Mouse (Mus musculus) forebrain, embryonic 15.5 days (tissue): ENCODE results near the gene Pmepa1. TPM values are rescaled to one million over a fixed set of nuclear protein-coding genes. Genes with fewer than 3 reads are reported as not detected.

ENCODE experiments used
- ATAC-seq: fragments of 200-750 bp; cut with Nextera tagmentation; replicated peaks from 2 replicates; pipeline ENCODE4 v1.8.0; 2017; ENCODE audit warnings: mild to moderate bottlenecking, moderate TSS enrichment, moderate library complexity
- H3K27ac ChIP-seq: fragments of 300-500 bp; sonication (generic); replicated peaks from 2 replicates; pipeline ENCODE4 v1.5.1; 2015; ENCODE audit warnings: mild to moderate bottlenecking, inconsistent platforms
- H3K27me3 ChIP-seq: fragments of 300-500 bp; sonication (generic); 2 replicates; pipeline ENCODE4 v1.6.1; 2015; ENCODE audit warnings: inconsistent platforms
- H3K36me3 ChIP-seq: fragments of 300-500 bp; sonication (generic); 2 replicates; pipeline ENCODE4 v1.6.1; 2015; ENCODE audit warnings: mild to moderate bottlenecking, inconsistent platforms
- H3K4me1 ChIP-seq: fragments of 300-500 bp; sonication (generic); 2 replicates; pipeline ENCODE4 v1.6.1; 2015; ENCODE audit warnings: inconsistent platforms
- H3K4me2 ChIP-seq: fragments of 300-500 bp; sonication (generic); replicated peaks from 2 replicates; pipeline ENCODE4 v1.6.1; 2015; ENCODE audit warnings: mild to moderate bottlenecking, inconsistent platforms
- H3K4me3 ChIP-seq: fragments of 300-500 bp; sonication (generic); 2 replicates; pipeline ENCODE4 v1.5.1; 2015; ENCODE audit warnings: mild to moderate bottlenecking, inconsistent platforms
- H3K9ac ChIP-seq: fragments of 300-500 bp; sonication (generic); replicated peaks from 2 replicates; pipeline ENCODE4 v1.6.1; 2015; ENCODE audit warnings: mild to moderate bottlenecking, inconsistent platforms
- H3K9me3 ChIP-seq: fragments of 300-500 bp; sonication (generic); 2 replicates; pipeline ENCODE4 v1.6.1; 2016; ENCODE audit warnings: inconsistent platforms
- WGBS: fragments of 180-500 bp; shearing (Covaris S2); methylation state at CpG from one replicate; pipeline ENCODE4 v1.1.7; 2015; ENCODE audit warnings: mixed read lengths; 5-methylcytosine and 5-hydroxymethylcytosine counted together
- polyA plus RNA-seq: library from polyadenylated mRNA; unstranded; fragments of >200 nt; fragmentation: Nextera tagmentation; extraction: Ambion mirVana; gene quantifications from 2 replicates; pipeline ENCODE4 v1.2.1, GENCODE M21; 2015

The Pmepa1 gene
- polyA plus RNA-seq, 1 experiment from 2014 or later = 6.8 TPM

DNA sequence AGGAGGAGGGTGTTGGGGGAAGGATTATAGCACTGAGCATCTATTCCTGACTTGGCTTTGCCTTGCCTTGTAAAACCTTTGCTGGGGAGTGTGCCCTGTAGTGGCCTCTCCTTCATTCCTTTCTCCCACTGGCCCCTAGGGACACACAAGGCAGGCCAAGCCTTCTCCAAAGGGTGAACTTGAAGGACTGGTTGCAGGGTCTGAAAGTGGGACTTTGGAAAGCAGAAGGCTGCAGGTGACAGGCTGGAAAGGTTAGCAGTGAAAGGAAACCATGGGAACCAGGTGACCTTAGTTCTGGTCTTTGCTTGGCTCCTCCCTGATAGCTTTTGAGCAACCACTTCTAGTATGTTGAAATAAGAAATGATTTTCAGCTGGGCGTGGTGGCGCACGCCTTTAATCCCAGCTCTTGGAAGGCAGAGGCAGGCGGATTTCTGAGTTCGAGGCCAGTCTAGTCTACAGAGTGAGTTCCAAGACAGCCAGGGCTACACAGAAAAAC, 58.5 kb downstream of the Pmepa1 start:
- no peaks in the 10 kb centered on the region for H3K9me3 ChIP-seq
- no peaks in the 10 kb centered on the region for H3K27me3 ChIP-seq
- no peak overlapping the region for H3K4me2 ChIP-seq
- no peak overlapping the region for H3K4me3 ChIP-seq
- H3K4me1 ChIP-seq = no peaks in the 10 kb centered on the region
- ATAC-seq = no peak
- WGBS = 91% methylated on average over 5 of the region's 5 CpGs
- no peaks in the 10 kb centered on the region for H3K36me3 ChIP-seq
- H3K9ac ChIP-seq = no peak overlapping the region
- H3K27ac ChIP-seq = no peak overlapping the region

DNA sequence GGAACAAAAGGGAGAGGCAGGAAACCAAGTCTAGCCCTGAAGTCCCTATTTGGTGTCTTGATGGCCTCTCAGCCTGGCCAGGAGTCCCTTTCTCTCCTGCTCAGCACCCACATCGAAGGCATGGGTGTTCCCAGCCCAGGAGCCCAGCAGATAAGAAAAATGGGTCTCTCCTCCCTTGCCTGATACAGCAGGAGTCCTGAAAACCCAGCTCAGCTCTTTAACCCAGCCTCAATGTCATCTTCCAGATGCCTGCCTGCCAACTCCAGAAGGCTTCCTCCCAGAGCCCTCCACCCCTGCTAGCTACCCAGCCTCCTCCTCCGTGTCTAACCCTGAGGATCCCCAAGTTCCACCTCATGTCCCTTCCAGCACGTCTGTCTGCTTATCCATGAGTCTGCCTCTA, 59.1 kb downstream of the Pmepa1 start:
- Histone ChIP-seq H3K27ac (no peak overlapping the region), H3K27me3 (no peaks in the 10 kb centered on the region), H3K4me3 (no peak overlapping the region), H3K9me3 (no peaks in the 10 kb centered on the region), H3K4me1 (no peaks in the 10 kb centered on the region), H3K9ac (no peak overlapping the region), H3K4me2 (no peak overlapping the region), H3K36me3 (no peaks in the 10 kb centered on the region)
- WGBS = 74% methylated on average over 3 of the region's 3 CpGs
- ATAC-seq = no peak

DNA sequence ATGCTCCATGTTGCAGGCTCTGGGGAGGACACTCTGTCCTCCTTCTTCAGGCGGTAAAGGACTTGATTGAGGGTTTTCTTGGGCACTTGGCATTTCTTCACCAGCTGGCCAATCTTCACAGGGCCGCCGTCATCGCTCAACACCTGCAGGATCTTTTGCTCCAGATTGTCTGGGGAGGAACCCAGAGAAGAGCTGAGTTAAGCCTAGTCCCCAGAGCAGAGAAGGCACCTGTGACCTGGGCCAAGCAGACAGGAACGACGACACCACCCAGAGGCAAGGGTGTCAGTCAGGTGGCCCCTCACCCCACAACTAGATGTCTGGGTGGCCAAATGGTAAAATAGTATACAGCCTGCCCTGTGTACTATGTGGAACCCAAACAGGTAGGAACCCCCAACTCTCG, 59.5 kb downstream of the Pmepa1 start:
- no peak overlapping the region for H3K4me3 ChIP-seq
- no peak overlapping the region for H3K9ac ChIP-seq
- WGBS = 94% methylated on average over 7 of the region's 7 CpGs
- H3K4me1 ChIP-seq = no peaks in the 10 kb centered on the region
- no peak for ATAC-seq
- no peaks in the 10 kb centered on the region for H3K36me3 ChIP-seq
- H3K9me3 ChIP-seq = no peaks in the 10 kb centered on the region
- no peak overlapping the region for H3K4me2 ChIP-seq
- H3K27ac ChIP-seq = no peak overlapping the region
- no peaks in the 10 kb centered on the region for H3K27me3 ChIP-seq

- no peaks in the 10 kb centered on the region for H3K4me1 ChIP-seq
- no peak overlapping the region for H3K27ac ChIP-seq
- no peak for ATAC-seq
- H3K9ac ChIP-seq = no peak overlapping the region
- H3K9me3 ChIP-seq = no peaks in the 10 kb centered on the region
- H3K4me3 ChIP-seq = no peak overlapping the region
- H3K27me3 ChIP-seq = no peaks in the 10 kb centered on the region
- 74% methylated on average over 4 of the region's 4 CpGs for WGBS
- no peaks in the 10 kb centered on the region for H3K36me3 ChIP-seq
- no peak overlapping the region for H3K4me2 ChIP-seq
These were observed 64.1 kb downstream of the Pmepa1 start for GRCm38 (mm10) chr2:173212227-173212626.

DNA sequence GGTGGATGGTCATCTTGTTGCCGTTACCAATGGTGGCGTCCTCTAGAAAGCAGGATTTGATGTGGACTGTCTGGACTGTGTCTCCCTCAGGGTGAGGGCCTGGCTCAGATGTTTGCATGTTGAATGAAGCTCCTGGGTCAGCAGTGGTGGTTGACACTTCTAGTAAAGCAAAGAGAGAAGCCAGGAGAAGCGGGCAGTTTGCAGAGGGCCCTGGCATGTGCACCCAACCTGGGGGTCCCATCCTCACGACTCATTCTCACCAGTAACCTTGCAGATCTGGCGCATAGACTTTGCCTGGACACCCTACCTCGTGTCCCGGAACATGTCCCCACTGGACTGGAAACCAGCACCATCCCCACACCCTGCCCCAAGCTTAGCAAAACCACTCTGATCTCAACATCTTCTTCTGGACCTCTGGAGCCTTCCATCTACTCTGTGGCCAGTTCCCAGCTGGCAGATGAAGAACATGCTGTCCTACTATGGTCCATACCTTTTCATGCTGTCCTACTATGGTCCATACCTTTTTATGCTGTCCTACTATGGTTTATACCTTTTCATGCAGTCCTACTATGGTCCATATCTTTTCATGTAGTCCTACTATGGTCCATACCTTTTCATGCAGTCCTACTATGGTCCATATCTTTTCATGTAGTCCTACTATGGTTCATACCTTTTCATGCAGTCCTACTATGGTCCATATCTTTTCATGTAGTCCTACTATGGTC, 67.1 kb downstream of the Pmepa1 start:
- 94% methylated on average over 7 of the region's 7 CpGs for WGBS
- Histone ChIP-seq H3K27ac (no peak overlapping the region), H3K9ac (no peak overlapping the region), H3K36me3 (no peaks in the 10 kb centered on the region), H3K9me3 (no peaks in the 10 kb centered on the region), H3K27me3 (no peaks in the 10 kb centered on the region), H3K4me2 (no peak overlapping the region), H3K4me1 (no peaks in the 10 kb centered on the region), H3K4me3 (no peak overlapping the region)
- ATAC-seq = no peak

DNA sequence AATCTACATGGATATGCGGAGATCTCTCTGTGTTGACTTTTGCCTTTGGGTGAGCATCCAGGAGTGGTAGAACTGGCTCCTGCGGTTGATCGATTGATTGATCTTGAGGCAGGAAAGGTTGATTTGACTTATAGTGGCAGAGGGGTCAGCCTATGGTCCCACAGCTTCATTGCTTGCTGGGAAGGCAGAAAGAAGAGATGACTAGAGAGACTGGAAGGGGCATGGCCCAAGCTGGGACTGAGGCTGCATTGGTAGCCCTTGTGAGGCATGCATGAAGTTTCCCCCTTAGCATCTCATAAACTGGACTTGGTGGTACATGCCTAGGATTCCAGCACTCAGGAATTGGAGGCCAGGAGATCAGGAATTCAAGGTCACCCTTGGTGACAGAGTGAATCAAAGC, 69.3 kb downstream of the Pmepa1 start:
- H3K27ac ChIP-seq = no peak overlapping the region
- H3K36me3 ChIP-seq = no peaks in the 10 kb centered on the region
- no peaks in the 10 kb centered on the region for H3K9me3 ChIP-seq
- no peaks in the 10 kb centered on the region for H3K4me1 ChIP-seq
- H3K27me3 ChIP-seq = no peaks in the 10 kb centered on the region
- H3K4me3 ChIP-seq = no peak overlapping the region
- 96% methylated on average over 3 of the region's 3 CpGs for WGBS
- H3K4me2 ChIP-seq = no peak overlapping the region
- no peak overlapping the region for H3K9ac ChIP-seq
- ATAC-seq = no peak

DNA sequence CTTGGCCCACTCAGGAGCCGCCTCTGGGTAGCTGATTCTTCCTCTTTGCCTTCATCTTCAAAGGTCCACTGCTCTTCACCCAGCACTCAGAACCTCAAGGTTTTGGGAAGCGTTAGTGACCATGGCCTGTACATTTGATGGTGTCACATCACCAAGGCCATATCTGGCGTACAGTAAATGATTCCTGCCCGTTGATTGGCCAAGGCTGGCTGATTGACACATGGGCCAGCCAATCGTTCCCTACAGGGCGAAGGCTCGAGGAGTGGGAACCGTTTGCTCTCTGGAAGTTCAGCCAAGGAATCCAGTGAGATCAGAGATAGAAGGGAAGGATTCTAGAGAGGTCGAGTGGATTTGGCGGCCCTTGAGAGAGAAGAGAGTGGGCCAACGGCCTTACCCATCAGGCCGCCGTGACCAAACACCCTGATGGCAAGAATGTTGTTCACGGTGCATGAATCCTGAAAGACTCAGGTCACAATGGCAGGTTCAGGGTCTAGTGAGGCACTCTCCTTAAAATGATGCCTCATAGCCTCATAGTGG, 70.7 kb downstream of the Pmepa1 start:
- Histone ChIP-seq H3K9ac (no peak overlapping the region), H3K4me3 (no peak overlapping the region), H3K4me1 (no peaks in the 10 kb centered on the region), H3K9me3 (no peaks in the 10 kb centered on the region), H3K27me3 (no peaks in the 10 kb centered on the region), H3K27ac (no peak overlapping the region), H3K36me3 (no peaks in the 10 kb centered on the region), H3K4me2 (no peak overlapping the region)
- ATAC-seq = no peak
- WGBS = 95% methylated on average over 14 of the region's 14 CpGs

DNA sequence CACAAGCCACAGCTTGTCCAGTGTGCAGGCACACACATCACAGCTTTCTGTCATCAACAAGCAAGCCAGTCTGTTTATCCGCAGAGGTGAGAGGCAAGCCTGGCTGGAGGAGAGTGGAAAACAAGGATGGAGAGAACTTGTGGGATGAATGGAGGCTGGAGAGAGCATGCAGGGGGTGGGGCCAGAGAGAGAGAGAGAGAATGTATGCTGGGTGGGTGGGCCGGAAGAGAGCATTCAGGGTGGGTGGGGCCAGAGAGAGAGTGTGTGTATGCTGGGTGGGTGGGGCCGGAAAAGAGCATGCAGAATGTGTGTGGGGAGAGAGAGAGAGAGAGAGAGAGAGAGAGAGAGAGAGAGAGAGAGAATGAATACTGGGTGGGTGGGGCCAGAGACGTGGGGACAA, 71.7 kb downstream of the Pmepa1 start:
- ATAC-seq = no peak
- Histone ChIP-seq H3K4me1 (no peaks in the 10 kb centered on the region), H3K4me3 (no peak overlapping the region), H3K9ac (no peak overlapping the region), H3K27ac (no peak overlapping the region), H3K36me3 (no peaks in the 10 kb centered on the region), H3K4me2 (no peak overlapping the region), H3K27me3 (no peaks in the 10 kb centered on the region), H3K9me3 (no peaks in the 10 kb centered on the region)
- WGBS = 58% methylated on average over 4 of the region's 4 CpGs

DNA sequence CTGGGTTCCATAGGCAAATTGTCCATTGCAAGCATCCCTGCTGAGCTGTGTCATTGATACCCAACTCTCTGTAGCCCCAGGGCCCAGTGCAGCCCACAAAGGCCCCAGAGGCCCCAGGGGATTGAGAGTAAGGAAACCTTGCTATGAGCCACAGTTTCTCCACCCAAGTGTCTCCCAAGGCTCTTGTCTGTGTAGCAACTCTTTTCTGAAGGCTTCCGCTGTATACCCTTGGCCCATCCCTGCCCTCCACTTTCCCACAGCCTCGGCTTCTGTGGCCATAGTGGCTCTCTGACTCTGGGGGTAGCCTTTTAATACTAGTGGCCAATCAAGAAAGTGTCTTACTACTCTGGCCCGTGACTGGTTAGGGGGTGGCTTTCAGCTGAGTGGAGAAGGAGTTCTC, 72.6 kb downstream of the Pmepa1 start:
- no peak for ATAC-seq
- 82% methylated on average over 3 of the region's 3 CpGs for WGBS
- no peaks in the 10 kb centered on the region for H3K36me3 ChIP-seq

DNA sequence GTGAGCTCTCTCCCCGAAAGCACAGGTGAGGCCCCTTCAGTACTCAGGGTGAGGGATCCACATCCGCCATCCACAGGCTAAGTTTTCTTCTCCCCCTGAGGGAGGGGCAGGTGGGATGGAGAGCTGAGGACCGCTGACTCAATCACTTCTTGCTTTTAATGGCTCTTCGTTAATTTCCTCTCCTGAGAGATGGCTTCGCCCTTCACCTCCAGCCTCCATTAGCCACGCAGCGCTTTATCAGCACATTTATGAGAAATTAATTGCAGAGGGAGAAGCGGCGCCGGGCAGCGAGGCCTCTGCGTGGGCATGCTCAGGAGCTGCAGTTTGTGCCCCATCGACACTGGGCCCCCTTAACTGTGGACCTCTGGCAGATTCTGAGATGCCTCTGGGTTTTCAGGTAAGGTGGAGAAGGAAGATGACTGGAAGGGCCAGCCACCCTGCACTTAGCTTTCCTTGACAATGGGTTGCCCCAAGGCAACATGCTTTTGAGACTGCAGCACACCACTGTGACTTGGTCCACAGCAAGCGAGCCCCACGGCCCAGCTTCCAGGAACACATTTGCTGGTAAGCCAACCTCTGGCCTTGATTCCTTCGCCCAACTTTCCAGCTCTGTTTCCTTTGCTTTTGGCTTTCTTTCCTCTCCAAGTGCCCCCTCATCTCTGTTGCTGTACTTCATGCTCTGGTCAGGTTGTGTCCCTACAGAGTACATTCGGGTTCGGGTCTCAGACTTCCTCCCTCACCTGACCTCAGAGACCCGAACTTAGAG, 73.2 kb downstream of the Pmepa1 start:
- H3K4me3 ChIP-seq = no peak overlapping the region
- 85% methylated on average over 19 of the region's 19 CpGs for WGBS
- H3K27me3 ChIP-seq = no peaks in the 10 kb centered on the region
- H3K9ac ChIP-seq = no peak overlapping the region
- H3K4me1 ChIP-seq = no peaks in the 10 kb centered on the region
- H3K4me2 ChIP-seq = no peak overlapping the region
- no peak for ATAC-seq
- H3K9me3 ChIP-seq = peaks cover 3% of the 10 kb centered on the region; the same call in 1 of the 2 replicates
- no peak overlapping the region for H3K27ac ChIP-seq
- no peaks in the 10 kb centered on the region for H3K36me3 ChIP-seq

More for the DNA sequence above, 72.6 kb downstream of the Pmepa1 start:
- no peak overlapping the region for H3K27ac ChIP-seq
- no peaks in the 10 kb centered on the region for H3K4me1 ChIP-seq
- H3K4me2 ChIP-seq = no peak overlapping the region
- no peak overlapping the region for H3K9ac ChIP-seq
- H3K4me3 ChIP-seq = no peak overlapping the region
- H3K9me3 ChIP-seq = peaks cover 3% of the 10 kb centered on the region; the same call in 1 of the 2 replicates
- no peaks in the 10 kb centered on the region for H3K27me3 ChIP-seq

GRCm38 (mm10) chr2:173194796-173195195, 81.5 kb downstream of the Pmepa1 start:
- no peaks in the 10 kb centered on the region for H3K4me1 ChIP-seq
- no peaks in the 10 kb centered on the region for H3K36me3 ChIP-seq

GRCm38 (mm10) chr2:173187182-173187855, 89.0 kb downstream of the Pmepa1 start:
- Histone ChIP-seq H3K4me2 (no peak overlapping the region), H3K9ac (no peak overlapping the region), H3K27me3 (no peaks in the 10 kb centered on the region), H3K9me3 (no peaks in the 10 kb centered on the region), H3K4me3 (no peak overlapping the region), H3K36me3 (no peaks in the 10 kb centered on the region), H3K4me1 (no peaks in the 10 kb centered on the region), H3K27ac (no peak overlapping the region)
- no peak for ATAC-seq
- 35% methylated on average over 8 of the region's 8 CpGs for WGBS

More at GRCm38 (mm10) chr2:173194796-173195195, 81.5 kb downstream of the Pmepa1 start:
- no peak overlapping the region for H3K4me2 ChIP-seq
- peaks cover 8% of the 10 kb centered on the region; the same call in 1 of the 2 replicates for H3K9me3 ChIP-seq
- H3K9ac ChIP-seq = no peak overlapping the region
- no peak for ATAC-seq
- H3K27ac ChIP-seq = no peak overlapping the region
- H3K4me3 ChIP-seq = no peak overlapping the region
- H3K27me3 ChIP-seq = no peaks in the 10 kb centered on the region
- 87% methylated on average over 4 of the region's 4 CpGs for WGBS
